Mouse (Mus musculus) stomach, postnatal 0 days (tissue): ENCODE measurements around the gene Rnf126. TPM values are rescaled to one million over a fixed set of nuclear protein-coding genes. Genes with fewer than 3 reads are reported as not detected.

ENCODE experiments used
- ATAC-seq: fragments of 200-750 bp; cut with Nextera tagmentation; 2 replicates; pipeline ENCODE4 v1.8.0; 2017; ENCODE audit not compliant: low FRiP score, low TSS enrichment
- DNase-seq: peaks from one replicate; pipeline ENCODE4 v3.0.0-alpha.2; 2016; ENCODE audit warnings: low spot score
- H3K27ac ChIP-seq: fragments of 300-500 bp; sonication (generic); replicated peaks from 2 replicates; pipeline ENCODE4 v1.5.1; 2014; ENCODE audit warnings: mild to moderate bottlenecking, control low read depth
- H3K27me3 ChIP-seq: fragments of 300-500 bp; sonication (generic); 2 replicates; pipeline ENCODE4 v1.6.1; 2014; ENCODE audit warnings: low read length; ENCODE audit not compliant: control insufficient read depth, insufficient read depth
- H3K36me3 ChIP-seq: fragments of 300-500 bp; sonication (generic); 2 replicates; pipeline ENCODE4 v1.6.1; 2014; ENCODE audit warnings: low read length, mixed read lengths; ENCODE audit not compliant: control insufficient read depth, insufficient read depth
- H3K4me1 ChIP-seq: fragments of 300-500 bp; sonication (generic); replicated peaks from 2 replicates; pipeline ENCODE4 v1.6.1; 2014; ENCODE audit warnings: antibody characterized with exemption; ENCODE audit not compliant: control insufficient read depth, insufficient read depth
- H3K4me2 ChIP-seq: fragments of 300-500 bp; sonication (generic); replicated peaks from 2 replicates; pipeline ENCODE4 v1.6.1; 2014; ENCODE audit warnings: low read depth, mild to moderate bottlenecking, control low read depth, moderate library complexity
- H3K4me3 ChIP-seq: fragments of 300-500 bp; sonication (generic); 2 replicates; pipeline ENCODE4 v1.5.1; 2014; ENCODE audit warnings: low read depth, low read length, control low read depth
- H3K9ac ChIP-seq: fragments of 300-500 bp; sonication (generic); 2 replicates; pipeline ENCODE4 v1.6.1; 2014; ENCODE audit warnings: mild to moderate bottlenecking, low read length, control low read depth, mixed read lengths
- H3K9me3 ChIP-seq: fragments of 300-500 bp; sonication (generic); 2 replicates; pipeline ENCODE4 v1.6.1; 2016; ENCODE audit warnings: low read length; ENCODE audit not compliant: control insufficient read depth
- CTCF ChIP-seq: IDR thresholded peaks from 2 replicates; pipeline ENCODE4 v1.5.1; 2016; ENCODE audit warnings: antibody characterized with exemption, low read depth, mild to moderate bottlenecking, moderate library complexity
- EP300 ChIP-seq: optimal IDR thresholded peaks from 2 replicates; pipeline ENCODE3; 2016; ENCODE audit warnings: antibody characterized with exemption
- WGBS: fragments of 180-500 bp; shearing (Covaris S2); extraction: QIAGEN DNeasy Blood & Tissue Kit; methylation state at CpG from one replicate; pipeline ENCODE4 v1.1.7; 2014; 5-methylcytosine and 5-hydroxymethylcytosine counted together
- polyA plus RNA-seq: library from polyadenylated mRNA; unstranded; fragments of >200 nt; fragmentation: Nextera tagmentation; extraction: Ambion mirVana; gene quantifications from 2 replicates; pipeline ENCODE4 v1.2.1, GENCODE M21; 2015

The Rnf126 gene
- polyA plus RNA-seq, 1 experiment from 2014 or later, result 60.0 TPM

DNA sequence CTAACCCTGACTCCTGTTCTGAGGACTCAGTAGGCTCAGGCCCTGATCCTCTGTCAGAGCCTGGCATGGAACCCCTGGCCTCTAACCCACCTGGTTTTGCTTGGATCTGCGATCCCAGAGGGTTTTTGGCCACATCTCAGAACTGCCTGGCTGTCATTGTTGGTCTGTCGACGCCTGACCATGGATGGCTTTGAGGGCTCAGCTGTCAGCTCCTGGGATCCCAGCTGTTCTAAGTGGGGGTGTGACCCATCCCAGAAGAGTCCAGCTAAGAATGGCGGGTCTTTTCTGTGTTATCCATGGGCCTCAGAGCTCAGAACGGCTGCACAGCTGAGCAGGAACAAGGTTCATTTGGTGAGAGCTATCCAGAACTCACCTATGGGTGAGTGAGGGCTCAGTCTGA lies 45.7 kb downstream of the Rnf126 start:
- H3K4me2 ChIP-seq, result no peak overlapping the region
- 0 out of 2 replicates have a peak, but pooled peaks cover 2% of the 10 kb centered on the region for H3K4me1 ChIP-seq
- no peak overlapping the region for H3K4me3 ChIP-seq
- H3K9ac ChIP-seq, result no peak overlapping the region
- no peak for DNase-seq
- ATAC-seq, result no peak
- H3K27me3 ChIP-seq, result peaks cover 6% of the 10 kb centered on the region; the same call in 1 of the 2 replicates
- no peaks in the 10 kb centered on the region for H3K36me3 ChIP-seq
- no peaks in the 10 kb centered on the region for H3K9me3 ChIP-seq
- 61% methylated on average over 5 of the region's 5 CpGs for WGBS
- TF ChIP-seq EP300 (no peak), CTCF (no peak)
- no peak overlapping the region for H3K27ac ChIP-seq

DNA sequence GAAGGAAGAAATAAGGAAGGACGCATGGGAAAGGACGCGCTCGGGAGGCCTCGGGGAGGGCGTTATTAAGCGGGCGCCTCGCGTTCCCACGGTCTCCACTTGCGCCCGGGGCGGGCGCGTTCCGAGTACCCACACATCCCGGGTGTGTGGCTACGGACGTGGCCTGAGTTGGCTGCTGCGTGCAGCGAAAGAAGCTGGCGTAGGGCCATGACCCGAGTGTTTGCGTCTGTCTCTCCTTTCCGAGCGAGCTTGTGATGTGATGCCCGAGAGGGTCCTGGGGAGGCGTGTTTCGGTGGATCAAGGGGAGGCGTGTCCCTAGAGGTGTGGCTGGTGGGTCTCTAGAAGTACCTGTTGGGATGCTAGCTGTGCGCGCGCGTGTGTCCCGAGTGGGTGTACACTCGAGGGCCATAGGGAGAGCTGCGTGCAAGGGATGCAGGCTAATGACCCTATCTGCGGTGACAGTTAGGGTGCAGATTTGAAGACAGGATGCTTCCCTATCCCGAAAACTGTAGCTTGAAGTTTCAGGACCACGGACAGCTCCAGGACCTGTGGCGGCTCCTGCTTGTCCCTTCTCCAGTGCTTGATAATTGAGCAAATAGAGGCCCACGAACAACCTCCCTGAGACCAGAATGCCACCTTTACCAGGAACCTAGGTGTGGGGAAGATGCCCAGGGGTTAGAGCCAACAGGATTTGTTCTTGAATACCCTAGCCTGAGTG lies 49.0 kb downstream of the Rnf126 start:
- Histone ChIP-seq H3K9ac (no peak overlapping the region), H3K36me3 (no peaks in the 10 kb centered on the region), H3K4me3 (peak overlapping the region; percentile 56; the same call in 1 of the 2 replicates), H3K4me1 (0 out of 2 replicates have a peak, but pooled peaks cover 2% of the 10 kb centered on the region), H3K27me3 (peaks cover 6% of the 10 kb centered on the region; the same call in 1 of the 2 replicates), H3K9me3 (no peaks in the 10 kb centered on the region), H3K4me2 (peak overlapping the region; percentile 95), H3K27ac (no peak overlapping the region)
- ATAC-seq, result peak; percentile 9; the same call in 1 of the 2 replicates
- DNase-seq, result peak; percentile 80
- TF ChIP-seq CTCF (no peak), EP300 (no peak)
- WGBS, result 5% methylated on average over 43 of the region's 43 CpGs

- Histone ChIP-seq H3K4me3 (peak overlapping the region; percentile 56), H3K4me1 (0 out of 2 replicates have a peak, but pooled peaks cover 2% of the 10 kb centered on the region), H3K36me3 (no peaks in the 10 kb centered on the region), H3K9me3 (no peaks in the 10 kb centered on the region), H3K27ac (no peak overlapping the region), H3K4me2 (peak overlapping the region; percentile 95), H3K27me3 (peaks cover 6% of the 10 kb centered on the region; the same call in 1 of the 2 replicates), H3K9ac (peak overlapping the region; percentile 31; the same call in 1 of the 2 replicates)
- 1% methylated on average over 30 of the region's 44 CpGs for WGBS
- DNase-seq (no peak), ATAC-seq (no peak)
- no peak for TF ChIP-seq CTCF
- TF ChIP-seq EP300, result no peak
These were observed 49.8 kb downstream of the Rnf126 start for GRCm38 (mm10) chr10:79716988-79717355.

- TF ChIP-seq CTCF, result no peak
- TF ChIP-seq EP300, result no peak
- no peak within 1 kb of the TSS for H3K27ac ChIP-seq
- no peaks in the 10 kb centered on the region for H3K9me3 ChIP-seq
- peak within 1 kb of the TSS; percentile 31; the same call in 1 of the 2 replicates for H3K9ac ChIP-seq
- H3K27me3 ChIP-seq, result peaks cover 6% of the 10 kb centered on the region; the same call in 1 of the 2 replicates
- peak within 1 kb of the TSS; percentile 95 for H3K4me2 ChIP-seq
- 3% methylated on average over 43 of the region's 91 CpGs for WGBS
- H3K36me3 ChIP-seq, result no peaks in the 10 kb centered on the region; the same call in 1 of the 2 replicates
- peak within 1 kb of the TSS; percentile 56 for H3K4me3 ChIP-seq
- DNase-seq (no peak), ATAC-seq (peak; percentile 19; the same call in 1 of the 2 replicates)
- 0 out of 2 replicates have a peak, but pooled peaks cover 2% of the 10 kb centered on the region for H3K4me1 ChIP-seq
These were observed 50.3 kb downstream of the Rnf126 start, which contains the start of gene Hcn2 for GRCm38 (mm10) chr10:79716254-79716987. Gene Hcn2 (plus strand): TSS chr10:79716634.

GRCm38 (mm10) chr10:79714996-79715395 lies 51.8 kb downstream of the Rnf126 start:
- peaks cover 9% of the 10 kb centered on the region for H3K36me3 ChIP-seq
- H3K9ac ChIP-seq, result no peak overlapping the region
- H3K4me3 ChIP-seq, result no peak overlapping the region
- no peak overlapping the region for H3K27ac ChIP-seq
- peaks cover 6% of the 10 kb centered on the region; the same call in 1 of the 2 replicates for H3K27me3 ChIP-seq
- H3K4me1 ChIP-seq, result 0 out of 2 replicates have a peak, but pooled peaks cover 2% of the 10 kb centered on the region
- ATAC-seq, result no peak
- H3K4me2 ChIP-seq, result no peak overlapping the region
- TF ChIP-seq CTCF (no peak), EP300 (no peak)
- H3K9me3 ChIP-seq, result no peaks in the 10 kb centered on the region
- 68% methylated on average over 4 of the region's 4 CpGs for WGBS
- no peak for DNase-seq
